Mouse (Mus musculus): Measurements from ENCODE around the gene Pakap. TPM values are rescaled to one million over a fixed set of nuclear protein-coding genes. Genes with fewer than 3 reads are reported as not detected.

Pakap gene
- 0.92 TPM for polyA plus RNA-seq (2017; shearing (Covaris generic))

GRCm38 (mm10) chr4:57567666-57568206, at the start of gene Pakap:
Gene Pakap, plus strand, starts transcription at chr4:57568179.

GRCm38 (mm10) chr4:57717354-57717753, 149.4 kb downstream of the Pakap start, which contains the start of gene Akap2:
Gene Akap2, plus strand, starts transcription at chr4:57717657.

GRCm38 (mm10) chr4:57916201-57916661, 348.3 kb downstream of the Pakap start, which contains the start of gene D630039A03Rik:
Gene D630039A03Rik, minus strand, starts transcription at chr4:57916297.

Other genes with a start within 250 kb of the Pakap start
- gene Palm2, start 133.9 kb upstream of the Pakap start, polyA plus RNA-seq (2017; shearing (Covaris generic)), result not detected
- gene Akap2, start 149.5 kb downstream of the Pakap start, polyA plus RNA-seq (2017; shearing (Covaris generic)), result 0.16 TPM